Mouse (Mus musculus) lung, adult 2 months (tissue): ENCODE results near the gene Cpt1a.

Experiments
- CTCF ChIP-seq: fragments of 200-500 bp; IDR thresholded peaks from 2 replicates; pipeline ENCODE4 v1.5.1; 2011; ENCODE audit warnings: mild to moderate bottlenecking, low read length, control low read depth; ENCODE audit not compliant: insufficient read depth
- POLR2A ChIP-seq: fragments of 200-500 bp; IDR thresholded peaks from 2 replicates; pipeline ENCODE4 v1.6.1; 2011; ENCODE audit warnings: low read depth, mild to moderate bottlenecking, control low read depth, low read length, borderline replicate concordance; ENCODE audit errors: extremely low read depth

GRCm38 (mm10) chr19:3282572-3283467, 39.3 kb upstream of the Cpt1a start, which contains the start of the genes Mrpl21 and Ighmbp2:
- TF ChIP-seq CTCF = no peak
- TF ChIP-seq POLR2A = peak; percentile 69; the same call in 1 of the 2 replicates
